Mouse (Mus musculus) stomach, postnatal 0 days (tissue): ENCODE results near the gene Ccdc167. TPM values are rescaled to one million over a fixed set of nuclear protein-coding genes. Genes with fewer than 3 reads are reported as not detected.
"Not testable (repeated sequence)": the region's sequence is repeated elsewhere in the genome, so short reads cannot be mapped to it uniquely, and the experiment has no call there.

ENCODE experiments used
- ATAC-seq: fragments of 200-750 bp; cut with Nextera tagmentation; 2 replicates; pipeline ENCODE4 v1.8.0; 2017; ENCODE audit not compliant: low FRiP score, low TSS enrichment
- DNase-seq: peaks from one replicate; pipeline ENCODE4 v3.0.0-alpha.2; 2016; ENCODE audit warnings: low spot score
- H3K27ac ChIP-seq: fragments of 300-500 bp; sonication (generic); replicated peaks from 2 replicates; pipeline ENCODE4 v1.5.1; 2014; ENCODE audit warnings: mild to moderate bottlenecking, control low read depth
- H3K27me3 ChIP-seq: fragments of 300-500 bp; sonication (generic); 2 replicates; pipeline ENCODE4 v1.6.1; 2014; ENCODE audit warnings: low read length; ENCODE audit not compliant: control insufficient read depth, insufficient read depth
- H3K36me3 ChIP-seq: fragments of 300-500 bp; sonication (generic); 2 replicates; pipeline ENCODE4 v1.6.1; 2014; ENCODE audit warnings: low read length, mixed read lengths; ENCODE audit not compliant: control insufficient read depth, insufficient read depth
- H3K4me1 ChIP-seq: fragments of 300-500 bp; sonication (generic); replicated peaks from 2 replicates; pipeline ENCODE4 v1.6.1; 2014; ENCODE audit warnings: antibody characterized with exemption; ENCODE audit not compliant: control insufficient read depth, insufficient read depth
- H3K4me2 ChIP-seq: fragments of 300-500 bp; sonication (generic); replicated peaks from 2 replicates; pipeline ENCODE4 v1.6.1; 2014; ENCODE audit warnings: low read depth, mild to moderate bottlenecking, control low read depth, moderate library complexity
- H3K4me3 ChIP-seq: fragments of 300-500 bp; sonication (generic); 2 replicates; pipeline ENCODE4 v1.5.1; 2014; ENCODE audit warnings: low read depth, low read length, control low read depth
- H3K9ac ChIP-seq: fragments of 300-500 bp; sonication (generic); 2 replicates; pipeline ENCODE4 v1.6.1; 2014; ENCODE audit warnings: mild to moderate bottlenecking, low read length, control low read depth, mixed read lengths
- H3K9me3 ChIP-seq: fragments of 300-500 bp; sonication (generic); 2 replicates; pipeline ENCODE4 v1.6.1; 2016; ENCODE audit warnings: low read length; ENCODE audit not compliant: control insufficient read depth
- CTCF ChIP-seq: IDR thresholded peaks from 2 replicates; pipeline ENCODE4 v1.5.1; 2016; ENCODE audit warnings: antibody characterized with exemption, low read depth, mild to moderate bottlenecking, moderate library complexity
- EP300 ChIP-seq: optimal IDR thresholded peaks from 2 replicates; pipeline ENCODE3; 2016; ENCODE audit warnings: antibody characterized with exemption
- WGBS: fragments of 180-500 bp; shearing (Covaris S2); extraction: QIAGEN DNeasy Blood & Tissue Kit; methylation state at CpG from one replicate; pipeline ENCODE4 v1.1.7; 2014; 5-methylcytosine and 5-hydroxymethylcytosine counted together
- polyA plus RNA-seq: library from polyadenylated mRNA; unstranded; fragments of >200 nt; fragmentation: Nextera tagmentation; extraction: Ambion mirVana; gene quantifications from 2 replicates; pipeline ENCODE4 v1.2.1, GENCODE M21; 2015

Gene Ccdc167
- polyA plus RNA-seq, 1 experiment from 2014 or later = 8.6 TPM

DNA sequence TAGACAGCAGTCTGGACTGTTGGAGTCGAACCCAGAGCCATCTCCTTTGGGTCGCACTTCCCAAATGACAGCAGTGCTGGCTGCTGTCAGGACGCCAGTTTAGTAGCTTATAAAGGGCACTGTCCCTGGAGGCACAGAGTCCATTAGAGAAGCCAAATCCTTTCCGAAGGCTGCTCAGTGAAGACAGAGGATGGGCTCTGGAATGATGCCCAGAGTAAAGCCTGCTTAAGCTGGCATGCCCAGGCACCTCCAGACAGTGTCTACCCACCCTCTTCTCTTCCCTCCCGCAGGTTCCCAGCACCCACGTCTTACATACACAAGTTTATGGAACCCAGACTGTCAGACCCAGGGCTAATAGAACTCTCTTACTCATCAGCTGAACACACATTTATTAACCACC lies 7.8 kb upstream of the Ccdc167 start:
- H3K36me3 ChIP-seq = no peaks in the 10 kb centered on the region
- H3K4me3 ChIP-seq = no peak overlapping the region
- 50% methylated on average over 6 of the region's 6 CpGs for WGBS
- TF ChIP-seq CTCF = no peak
- DNase-seq (no peak), ATAC-seq (0 out of 2 replicates have a peak, but pooled peaks have one; percentile 38)
- H3K4me2 ChIP-seq = no peak overlapping the region
- H3K9me3 ChIP-seq = no peaks in the 10 kb centered on the region
- no peak overlapping the region for H3K27ac ChIP-seq
- no peak overlapping the region for H3K9ac ChIP-seq
- no peaks in the 10 kb centered on the region for H3K4me1 ChIP-seq
- H3K27me3 ChIP-seq = no peaks in the 10 kb centered on the region

DNA sequence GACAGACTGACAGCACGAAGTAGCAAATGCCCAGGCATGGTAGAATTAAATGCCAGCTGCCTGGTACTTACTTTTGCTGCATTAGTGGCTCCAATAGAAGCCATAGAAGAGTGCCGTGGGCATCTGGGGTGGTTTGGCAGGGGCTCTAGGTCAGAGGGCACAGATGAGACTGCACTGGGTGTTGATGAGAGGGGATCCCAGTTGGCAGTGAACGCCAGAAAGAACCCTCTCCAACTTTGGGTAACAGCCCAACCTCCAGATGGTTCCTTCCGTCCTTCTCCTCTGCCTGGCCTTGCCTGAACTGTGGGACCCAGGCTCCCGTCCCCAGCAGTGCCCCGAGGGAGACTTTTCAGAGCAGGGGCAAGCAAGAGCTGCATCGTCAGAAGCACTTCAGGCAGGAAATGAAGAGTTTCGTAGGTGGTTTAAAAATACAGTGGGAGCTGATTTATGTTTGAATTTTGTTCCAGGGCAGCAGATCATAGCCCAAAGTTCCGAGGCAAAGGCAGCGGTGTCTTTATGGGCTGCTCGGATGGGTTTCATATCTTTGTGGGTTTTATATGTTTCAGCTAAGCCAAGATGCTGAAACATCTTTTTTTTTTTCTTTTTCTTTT lies 4.0 kb upstream of the Ccdc167 start:
- Histone ChIP-seq H3K27me3 (no peaks in the 10 kb centered on the region), H3K9ac (no peak overlapping the region), H3K36me3 (no peaks in the 10 kb centered on the region), H3K4me1 (0 out of 2 replicates have a peak, but pooled peaks cover 2% of the 10 kb centered on the region), H3K4me2 (no peak overlapping the region), H3K27ac (no peak overlapping the region), H3K4me3 (no peak overlapping the region), H3K9me3 (no peaks in the 10 kb centered on the region)
- TF ChIP-seq EP300 (no peak), CTCF (no peak)
- no peak for DNase-seq
- WGBS = 60% methylated on average over 11 of the region's 11 CpGs
- no peak for ATAC-seq

DNA sequence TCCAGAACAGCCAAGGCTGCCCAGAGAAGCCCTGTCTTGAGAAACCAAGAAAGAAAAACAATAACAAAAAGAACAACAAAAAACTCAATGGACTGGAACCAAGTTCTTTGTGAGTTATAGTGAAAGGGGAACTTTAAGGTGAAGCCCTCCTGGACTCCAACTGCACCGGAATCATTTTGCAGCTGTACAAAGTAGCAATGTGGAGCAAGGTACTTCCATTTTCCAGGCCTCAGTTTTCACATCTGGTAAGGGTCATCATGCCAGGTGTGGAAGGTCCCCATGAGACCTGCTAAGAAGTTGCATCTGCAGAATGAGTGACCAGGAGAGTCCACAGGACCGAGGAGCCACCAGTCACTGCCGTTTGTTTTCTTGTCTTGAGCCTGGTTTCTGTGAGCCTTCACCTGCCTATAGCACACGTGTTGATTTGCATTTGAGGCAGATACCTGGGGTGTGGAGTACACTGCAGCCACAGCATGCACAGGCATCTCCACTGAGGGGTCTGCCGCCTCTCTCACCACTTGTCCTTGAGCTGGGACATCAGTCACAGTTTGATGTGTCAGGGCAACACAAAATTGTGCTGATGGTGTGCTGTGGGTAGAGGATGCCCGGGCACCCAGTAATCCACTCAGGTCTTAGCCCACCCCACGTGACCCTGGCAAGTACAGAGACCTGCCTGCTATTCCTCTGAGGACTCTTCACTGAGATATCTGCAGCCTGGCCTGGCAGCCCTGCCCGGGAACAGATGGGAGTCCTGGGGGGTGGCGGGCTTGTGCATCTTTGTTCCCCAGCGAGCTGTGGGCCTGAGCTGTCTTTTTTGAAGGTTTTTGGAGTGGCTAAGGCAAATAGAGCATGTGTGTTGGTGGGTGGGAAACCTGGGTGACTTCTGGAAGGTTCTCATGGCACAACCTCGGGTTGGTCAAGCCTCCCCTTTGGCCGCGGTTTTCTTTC lies 3.1 kb upstream of the Ccdc167 start:
- Histone ChIP-seq H3K9ac (no peak overlapping the region), H3K36me3 (no peaks in the 10 kb centered on the region), H3K4me1 (0 out of 2 replicates have a peak, but pooled peaks cover 2% of the 10 kb centered on the region), H3K4me2 (no peak overlapping the region), H3K27me3 (no peaks in the 10 kb centered on the region), H3K9me3 (no peaks in the 10 kb centered on the region), H3K4me3 (no peak overlapping the region), H3K27ac (no peak overlapping the region)
- WGBS = 80% methylated on average over 13 of the region's 13 CpGs
- TF ChIP-seq CTCF (no peak), EP300 (no peak)
- DNase-seq (no peak), ATAC-seq (no peak)

DNA sequence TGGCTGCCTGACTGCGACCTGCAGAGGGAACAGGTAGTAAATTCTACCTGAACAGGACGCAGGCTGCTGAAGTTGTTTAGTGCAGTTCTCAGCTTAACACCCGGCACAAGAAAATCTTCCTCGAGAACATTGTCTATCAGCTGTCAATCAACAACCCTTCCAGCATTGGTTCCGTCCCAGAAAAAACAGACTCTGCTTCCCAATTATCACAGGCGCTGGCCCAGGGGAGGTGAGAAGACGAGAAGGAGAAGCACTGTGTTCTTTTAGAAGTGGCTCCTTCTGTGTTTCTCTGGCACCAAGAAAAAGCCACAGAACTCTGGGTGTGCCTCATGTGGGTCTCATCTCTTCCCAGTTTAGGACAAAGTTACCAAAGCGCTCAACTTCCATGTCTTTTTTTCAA lies 1.8 kb upstream of the Ccdc167 start:
- WGBS = 87% methylated on average over 8 of the region's 8 CpGs
- TF ChIP-seq EP300 = no peak
- H3K4me2 ChIP-seq = no peak overlapping the region
- H3K4me3 ChIP-seq = no peak overlapping the region
- ATAC-seq (no peak), DNase-seq (no peak)
- no peaks in the 10 kb centered on the region for H3K36me3 ChIP-seq
- H3K27me3 ChIP-seq = no peaks in the 10 kb centered on the region
- H3K4me1 ChIP-seq = 0 out of 2 replicates have a peak, but pooled peaks cover 2% of the 10 kb centered on the region
- H3K9me3 ChIP-seq = no peaks in the 10 kb centered on the region
- H3K9ac ChIP-seq = no peak overlapping the region
- H3K27ac ChIP-seq = no peak overlapping the region

DNA sequence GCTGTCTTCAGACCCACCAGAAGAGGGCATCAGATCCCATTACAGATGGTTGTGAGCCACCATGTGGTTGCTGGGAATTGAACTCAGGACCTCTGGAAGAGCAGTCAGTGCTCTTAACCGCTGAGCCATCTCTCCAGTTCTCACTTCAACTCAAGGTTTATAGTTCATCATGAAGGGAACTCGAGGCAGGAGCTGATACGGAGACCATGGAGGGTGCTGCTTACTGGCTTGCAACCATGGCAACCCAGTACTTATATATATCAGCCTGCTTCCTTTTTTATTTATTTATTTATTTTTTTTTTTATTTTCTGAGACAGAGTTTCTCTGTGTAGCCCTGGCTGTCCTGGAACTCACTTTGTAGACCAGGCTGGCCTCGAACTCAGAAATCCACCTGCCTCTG lies 3.1 kb downstream of the Ccdc167 start:
- H3K4me2 ChIP-seq, H3K9ac ChIP-seq, H3K27ac ChIP-seq, DNase-seq, H3K4me3 ChIP-seq, H3K36me3 ChIP-seq, ATAC-seq, H3K27me3 ChIP-seq, H3K9me3 ChIP-seq: not testable (repeated sequence)
- WGBS = 95% methylated on average over 4 of the region's 4 CpGs
- peaks cover 12% of the 10 kb centered on the region for H3K4me1 ChIP-seq

DNA sequence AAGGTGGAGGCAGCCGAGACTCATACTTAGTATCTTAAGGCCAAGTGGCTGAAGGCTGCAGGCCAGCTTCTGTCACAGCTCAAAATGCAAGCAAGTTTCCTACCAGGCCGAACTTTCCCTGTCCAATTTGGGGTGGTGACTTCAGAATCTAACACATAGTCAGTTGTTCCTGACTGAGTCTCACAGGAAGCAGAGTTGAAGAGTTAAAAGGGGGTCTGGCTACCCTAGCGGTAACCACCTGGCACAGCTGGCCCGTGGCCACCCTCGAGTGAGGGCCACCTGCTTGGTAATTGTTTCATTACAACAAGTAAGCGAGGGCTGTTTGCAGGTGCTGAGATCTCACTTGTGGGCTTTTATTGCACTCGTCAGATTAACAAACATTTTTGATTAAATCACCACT lies 4.3 kb downstream of the Ccdc167 start:
- Histone ChIP-seq H3K4me1 (peaks cover 12% of the 10 kb centered on the region), H3K9ac (no peak overlapping the region), H3K4me3 (no peak overlapping the region), H3K36me3 (no peaks in the 10 kb centered on the region), H3K27ac (no peak overlapping the region), H3K9me3 (no peaks in the 10 kb centered on the region), H3K4me2 (no peak overlapping the region), H3K27me3 (no peaks in the 10 kb centered on the region)
- WGBS = 71% methylated on average over 7 of the region's 7 CpGs
- no peak for DNase-seq
- no peak for ATAC-seq
- TF ChIP-seq EP300 (no peak), CTCF (no peak)
